Mouse (Mus musculus) retina, postnatal 7 days (tissue): ENCODE results near the gene Prep.

Experiments
- DNase-seq: peaks from one replicate; pipeline ENCODE4 v3.0.0-alpha.2; 2012; ENCODE audit warnings: low read depth, low spot score

Prep gene

GRCm38 (mm10) chr10:45180677-45181326, 113.8 kb downstream of the Prep start:
- DNase-seq: no peak

- DNase-seq: no peak
Observed at GRCm38 (mm10) chr10:45181344-45181743, 114.3 kb downstream of the Prep start.

DNA sequence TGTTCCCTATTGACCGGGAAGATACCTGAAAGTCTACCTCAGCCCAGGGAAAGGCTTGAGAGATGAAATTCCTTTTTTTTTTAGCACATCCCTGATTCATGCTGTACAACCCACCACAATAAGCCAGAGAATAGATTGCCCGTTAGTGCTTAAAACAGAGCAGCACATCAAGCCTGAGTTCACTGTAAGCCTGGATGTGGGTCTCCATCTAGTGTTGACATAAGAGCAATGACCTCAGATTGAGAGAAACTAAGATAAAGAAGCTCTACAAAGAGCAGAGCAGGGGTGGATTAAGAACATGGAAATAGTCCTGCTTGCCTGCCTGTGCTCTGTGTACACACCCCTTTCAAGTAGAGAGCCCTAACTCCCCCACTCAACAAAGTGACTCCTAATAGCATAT, 118.5 kb downstream of the Prep start:
- DNase-seq: no peak

GRCm38 (mm10) chr10:45193330-45194310, 126.6 kb downstream of the Prep start:
- DNase-seq: no peak

GRCm38 (mm10) chr10:45194531-45194930, 127.5 kb downstream of the Prep start:
- DNase-seq: no peak

- DNase-seq: no peak
Observed at GRCm38 (mm10) chr10:45204582-45204981, 137.6 kb downstream of the Prep start.

DNA sequence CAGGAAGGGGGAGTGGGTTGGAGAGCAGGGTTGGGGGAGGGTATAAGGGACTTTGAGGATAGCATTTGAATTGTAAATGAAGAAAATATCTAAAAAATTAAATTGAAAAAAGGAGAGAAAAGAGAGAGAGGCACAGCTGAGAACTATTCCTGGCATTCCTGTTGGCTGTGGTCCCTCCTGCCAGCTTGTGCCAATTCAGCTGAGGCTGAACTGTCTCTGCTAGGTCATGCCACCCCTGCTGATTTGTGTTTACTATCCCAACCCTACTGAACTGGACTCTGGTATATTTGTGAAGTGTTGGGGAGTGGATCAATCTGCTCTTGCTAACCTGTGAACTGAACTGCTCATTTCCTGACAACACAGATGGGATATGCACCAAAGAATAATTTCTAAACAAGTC, 143.2 kb downstream of the Prep start:
- DNase-seq: no peak

DNA sequence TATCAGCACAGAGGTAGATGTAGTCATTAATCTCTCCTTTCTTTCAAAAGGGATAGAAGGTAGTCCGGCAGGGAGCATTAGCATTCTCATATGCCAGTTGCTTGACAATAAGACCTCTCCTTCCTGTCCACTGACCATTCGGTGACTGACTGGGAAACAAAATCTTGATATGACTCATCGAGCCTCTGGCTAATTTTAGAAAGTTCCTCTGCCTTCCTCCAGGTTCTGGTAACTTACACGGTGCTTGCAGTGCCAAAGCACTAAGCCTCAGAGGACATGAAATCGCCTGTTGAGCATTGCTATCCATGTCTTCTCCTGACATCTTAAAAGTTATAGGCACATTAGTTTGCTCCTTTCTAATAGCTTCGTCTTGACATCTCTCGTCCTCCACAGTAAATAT, 149.7 kb downstream of the Prep start:
- DNase-seq: no peak
